Mouse (Mus musculus) heart, adult 9 months (tissue): ENCODE data around the gene Tmem86a.

ENCODE experiments used
- DNase-seq, 2 experiments: peaks; one replicate each; pipeline ENCODE4 v3.0.0; 2022; ENCODE audit warnings: low spot score in 2 of 2

Tmem86a gene

DNA sequence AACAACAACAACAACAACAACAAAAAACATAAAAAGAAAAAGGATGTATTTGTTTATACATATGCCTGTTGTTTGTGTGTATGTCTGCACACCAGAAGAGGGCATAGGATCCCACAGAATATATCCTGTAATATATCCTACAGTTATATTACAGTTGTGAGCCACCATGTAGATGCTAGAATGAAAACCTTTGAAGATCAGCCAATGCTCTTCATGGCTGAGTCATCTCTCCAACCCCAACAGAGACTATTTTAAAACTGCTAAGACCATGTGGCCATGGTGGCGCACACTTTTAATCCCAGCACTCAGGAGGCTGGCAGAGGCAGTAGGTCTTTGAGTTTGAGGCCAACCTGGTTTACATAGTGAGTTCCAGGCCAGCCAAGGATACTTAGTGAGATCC, 22.9 kb upstream of the Tmem86a start:
- no peak for DNase-seq

GRCm38 (mm10) chr7:47030517-47031193, 19.7 kb upstream of the Tmem86a start:
- DNase-seq = no peak

GRCm38 (mm10) chr7:47031371-47031770, 19.0 kb upstream of the Tmem86a start:
- DNase-seq = no peak

DNA sequence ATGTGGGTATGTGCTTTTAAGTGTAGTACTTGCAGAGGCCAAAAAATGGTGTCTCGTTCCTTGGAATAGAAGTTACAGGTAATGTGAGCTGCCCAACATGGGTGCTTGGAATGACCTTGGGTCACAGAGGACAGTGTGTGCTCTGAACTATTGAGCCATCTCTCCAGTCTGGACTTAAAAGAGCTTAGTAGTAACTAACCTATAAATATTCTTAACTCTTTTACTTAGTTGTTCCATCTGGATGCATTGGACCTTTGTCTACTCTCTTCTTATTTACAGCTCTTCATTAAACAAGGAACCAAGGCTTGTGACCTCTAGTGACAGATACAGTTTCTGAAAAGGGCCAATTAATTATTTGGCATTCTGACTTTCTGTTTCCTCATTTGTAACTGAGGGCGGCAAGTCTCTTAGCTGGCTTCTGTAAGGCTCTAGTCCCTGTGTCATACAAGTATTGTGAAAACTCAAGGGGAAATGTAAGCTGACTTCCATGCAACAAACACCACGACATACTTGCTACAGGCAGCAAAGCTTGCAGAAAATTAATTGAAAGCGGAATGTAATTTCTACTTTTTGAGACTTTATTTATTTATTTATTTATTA, 15.5 kb upstream of the Tmem86a start:
- DNase-seq = no peak

DNA sequence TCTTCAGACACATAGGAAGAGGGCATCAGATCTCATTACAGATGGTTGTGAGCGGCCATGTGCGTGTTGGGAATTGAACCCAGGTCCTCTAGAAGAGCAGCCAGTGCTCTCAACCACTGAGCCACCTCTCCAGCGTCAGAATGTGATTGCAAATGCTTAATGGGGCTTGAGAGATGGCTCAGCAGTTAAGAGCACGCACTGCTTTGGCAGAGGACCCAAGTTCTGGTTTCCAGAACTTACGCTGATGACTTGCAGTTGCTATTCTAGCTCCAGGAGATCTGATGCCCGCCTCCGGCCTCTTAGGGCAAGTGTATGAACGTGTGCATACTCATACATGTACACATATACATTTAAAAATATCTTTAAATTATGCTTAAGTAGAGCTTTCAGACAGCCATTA, 15.0 kb upstream of the Tmem86a start:
- DNase-seq = no peak

DNA sequence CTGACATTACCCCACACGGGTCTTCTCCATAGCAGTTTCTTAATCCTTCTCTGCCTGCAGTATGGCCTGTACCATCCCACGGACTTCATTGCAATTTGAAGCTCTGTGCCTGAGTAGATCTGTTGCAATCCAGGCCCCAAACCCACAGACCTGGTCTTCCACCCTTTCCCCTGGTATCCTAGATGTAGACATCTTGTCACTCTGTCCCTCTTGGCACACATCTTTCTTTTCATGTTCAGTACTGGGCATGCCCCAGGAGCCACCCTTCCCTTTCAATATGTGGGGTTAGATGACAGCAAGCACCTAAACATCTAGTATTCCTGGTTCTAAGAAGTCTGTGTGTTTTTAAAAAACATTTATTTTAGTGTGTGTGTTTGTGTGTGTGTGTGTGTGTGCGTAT, 8.7 kb upstream of the Tmem86a start:
- DNase-seq = no peak

DNA sequence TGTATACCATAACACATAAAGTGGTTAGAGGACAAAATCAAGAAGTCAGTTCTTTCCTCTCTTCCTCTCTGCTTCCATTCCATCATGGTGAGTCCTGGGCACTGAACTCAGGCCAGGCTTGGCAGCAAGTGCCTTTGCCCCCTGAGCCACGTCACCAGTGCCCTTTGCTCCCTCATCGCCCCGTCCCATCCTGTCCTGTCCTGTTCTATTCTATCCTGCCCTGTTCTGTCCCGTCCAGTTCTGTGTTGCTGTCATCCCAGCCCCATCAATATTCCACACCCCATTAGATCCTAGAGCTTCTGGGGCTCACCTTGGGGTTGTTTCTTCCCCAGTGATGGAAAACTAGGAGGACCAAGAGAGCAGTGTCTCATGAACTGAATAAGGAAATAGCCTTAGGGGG, 8.3 kb upstream of the Tmem86a start:
- no peak for DNase-seq

DNA sequence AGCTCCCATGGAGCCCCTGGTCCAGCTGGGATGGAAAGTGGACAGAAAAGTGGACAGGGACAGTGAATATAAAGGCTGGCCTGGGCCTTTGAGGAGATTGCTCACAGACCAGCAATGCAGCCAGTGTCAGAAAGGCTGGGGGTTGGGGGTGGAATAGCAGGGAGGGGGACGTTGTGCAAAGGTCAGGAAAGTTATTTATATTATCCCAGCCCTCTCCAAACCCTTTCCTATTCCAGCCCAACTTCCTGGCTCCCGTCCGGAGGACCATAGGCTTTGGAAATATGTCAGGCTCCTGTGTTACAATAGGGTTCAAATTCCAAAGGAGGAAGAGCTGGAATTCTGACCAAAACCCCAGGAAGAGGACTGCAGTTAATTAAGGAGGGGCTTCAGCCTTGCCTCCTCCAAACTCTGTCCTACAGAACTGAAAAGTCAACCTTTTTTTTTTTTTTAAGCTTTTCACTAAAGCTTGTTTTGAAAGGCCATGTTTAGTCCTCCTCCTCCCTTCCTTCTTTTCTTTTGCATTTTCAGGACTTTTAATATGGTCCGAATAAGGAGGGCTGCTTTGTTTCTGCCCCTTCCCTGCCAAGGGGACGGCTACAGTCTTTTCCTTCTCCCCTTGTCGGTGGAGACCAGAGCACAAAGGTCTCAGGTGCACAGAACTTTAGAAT, 7.4 kb upstream of the Tmem86a start:
- peak in 1 of 2 experiments; percentile 9 for DNase-seq

GRCm38 (mm10) chr7:47050766-47051165, 365 bp downstream of the Tmem86a start:
- DNase-seq = peak; percentile 62 to 71

GRCm38 (mm10) chr7:47051404-47052151, 1.2 kb downstream of the Tmem86a start:
- peak; percentile 63 to 83 for DNase-seq

DNA sequence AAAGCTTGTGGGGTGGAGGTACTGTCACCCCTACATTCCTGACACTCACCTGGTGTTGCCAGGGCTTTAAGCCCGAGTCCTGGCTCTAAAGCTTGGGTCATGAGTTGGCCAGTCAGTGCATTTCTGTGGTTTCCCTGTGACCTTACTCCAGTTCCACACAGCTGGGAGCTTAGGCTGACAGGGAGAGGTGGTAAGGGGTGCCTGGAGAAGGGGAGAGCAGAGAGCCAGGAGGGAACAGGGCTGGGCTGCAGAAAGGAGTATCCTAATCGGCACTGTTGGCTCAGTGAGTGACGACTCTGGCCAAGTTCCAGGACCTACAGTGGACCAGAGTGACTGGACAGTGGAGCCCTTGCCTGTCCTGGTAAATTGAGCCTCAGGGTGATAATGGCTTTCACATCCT, 1.9 kb downstream of the Tmem86a start:
- peak; percentile 62 to 64 for DNase-seq

DNA sequence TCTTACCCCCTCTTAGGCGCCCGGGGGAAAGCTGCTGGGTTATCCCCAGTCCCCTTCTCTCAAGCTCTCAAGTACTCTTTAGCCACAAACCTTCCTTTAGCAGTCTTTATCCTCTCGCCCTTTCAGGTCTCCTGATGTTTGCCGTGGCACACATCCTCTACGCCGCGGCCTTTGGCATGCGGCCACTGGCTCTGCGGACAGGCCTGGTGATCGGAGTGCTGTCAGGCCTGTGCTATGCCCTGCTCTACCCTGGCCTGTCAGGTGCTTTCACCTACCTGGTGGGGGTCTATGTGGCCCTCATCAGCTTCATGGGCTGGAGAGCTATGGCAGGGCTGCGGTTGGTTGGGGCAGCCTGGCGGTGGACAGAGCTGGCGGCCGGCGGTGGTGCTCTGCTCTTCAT, 2.9 kb downstream of the Tmem86a start:
- DNase-seq = peak in 1 of 2 experiments; percentile 33

GRCm38 (mm10) chr7:47054666-47055065, 4.3 kb downstream of the Tmem86a start:
- DNase-seq = peak; percentile 70 to 71

- DNase-seq = peak; percentile 21 to 47
Observed at GRCm38 (mm10) chr7:47055744-47056143, 5.3 kb downstream of the Tmem86a start.

DNA sequence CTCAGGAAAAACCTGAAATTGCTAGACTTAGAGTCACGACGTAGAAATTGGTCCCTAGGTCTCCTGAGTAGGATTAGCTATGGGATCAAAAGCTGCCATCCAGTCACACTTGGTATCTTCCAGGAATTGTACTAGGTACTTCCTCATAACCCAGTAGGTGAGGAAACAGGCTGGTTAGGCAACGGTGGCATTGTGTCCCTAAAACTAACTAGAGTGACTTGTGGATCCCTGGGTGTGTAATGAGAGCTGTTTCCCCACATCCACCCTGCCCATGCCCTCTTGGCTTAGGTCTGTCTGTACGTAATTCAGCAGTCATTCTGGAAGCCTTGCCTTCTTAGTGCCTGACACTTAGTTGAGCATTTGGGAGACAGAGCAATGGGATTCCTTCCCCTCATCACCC, 5.9 kb downstream of the Tmem86a start:
- DNase-seq = no peak

GRCm38 (mm10) chr7:47059339-47059738, 8.9 kb downstream of the Tmem86a start:
- no peak for DNase-seq

GRCm38 (mm10) chr7:47061560-47061959, 11.2 kb downstream of the Tmem86a start:
- DNase-seq = no peak

GRCm38 (mm10) chr7:47066942-47067341, 16.5 kb downstream of the Tmem86a start:
- DNase-seq = no peak

- DNase-seq = peak; percentile 34 to 70
Observed at GRCm38 (mm10) chr7:47067879-47068278, 17.5 kb downstream of the Tmem86a start.

DNA sequence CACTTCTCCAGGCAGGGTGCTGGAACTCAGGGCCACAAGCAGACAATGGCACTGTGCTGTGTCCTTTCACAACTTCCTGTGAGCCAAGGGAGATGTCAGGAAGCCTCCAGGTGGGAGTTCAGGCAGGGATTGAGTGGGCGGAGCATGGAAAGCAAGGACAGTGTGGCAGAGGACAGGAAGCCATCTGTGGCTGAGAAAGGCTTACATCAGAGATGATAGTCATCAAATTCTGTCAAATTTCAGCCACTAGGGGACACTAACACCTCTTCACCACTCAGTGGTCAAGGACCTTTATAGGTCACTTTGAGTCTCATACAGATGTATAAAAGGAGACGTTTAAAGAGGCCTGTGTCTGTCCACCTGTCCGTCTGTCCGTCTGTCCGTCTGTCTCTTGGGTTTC, 22.1 kb downstream of the Tmem86a start:
- DNase-seq = no peak

- no peak for DNase-seq
Observed at GRCm38 (mm10) chr7:47073536-47074521, 23.4 kb downstream of the Tmem86a start.
